Mouse (Mus musculus) E14TG2a.4 (cell line): ENCODE measurements around the gene Stpg3.

Source experiments
- H3K27me3 ChIP-seq: 2 replicates; pipeline ENCODE4 v1.6.1; 2014; ENCODE audit warnings: low read length, control low read depth; ENCODE audit not compliant: insufficient read depth
- H3K36me3 ChIP-seq: 2 replicates; pipeline ENCODE4 v1.6.1; 2014; ENCODE audit warnings: low read length, control low read depth; ENCODE audit not compliant: insufficient read depth
- H3K4me1 ChIP-seq: replicated peaks from 2 replicates; pipeline ENCODE4 v1.6.1; 2014; ENCODE audit warnings: low read depth, low read length, control low read depth
- H3K4me3 ChIP-seq: replicated peaks from 2 replicates; pipeline ENCODE4 v1.5.1; 2014; ENCODE audit warnings: mild to moderate bottlenecking, low read length
- H3K9me3 ChIP-seq: 2 replicates; pipeline ENCODE4 v1.6.1; 2014; ENCODE audit warnings: low read length, control low read depth
- CTCF ChIP-seq: conservative IDR thresholded peaks from 2 replicates; pipeline ENCODE4 v1.5.1; 2014; ENCODE audit warnings: low read length
- NANOG ChIP-seq: IDR thresholded peaks from 2 replicates; pipeline ENCODE4 v1.6.1; 2014; ENCODE audit warnings: borderline replicate concordance, low read length, mixed read lengths
- POU5F1 ChIP-seq: IDR thresholded peaks from 2 replicates; pipeline ENCODE4 v1.6.1; 2014; ENCODE audit warnings: low read length, borderline replicate concordance

Stpg3 gene

GRCm38 (mm10) chr2:25224492-25224765 lies 10.0 kb upstream of the Stpg3 start, which contains the start of gene Tubb4b:
Gene Tubb4b, minus strand, starts transcription at chr2:25224702.
- Histone ChIP-seq H3K9me3 (no peaks in the 10 kb centered on the region), H3K27me3 (no peaks in the 10 kb centered on the region), H3K4me1 (peaks cover 73% of the 10 kb centered on the region), H3K4me3 (peak within 1 kb of the TSS; percentile 99), H3K36me3 (peaks cover 33% of the 10 kb centered on the region)
- TF ChIP-seq NANOG (no peak), CTCF (no peak)

- H3K27me3 ChIP-seq = no peaks in the 10 kb centered on the region
- peaks cover 33% of the 10 kb centered on the region for H3K36me3 ChIP-seq
- H3K4me3 ChIP-seq = peak overlapping the region; percentile 99
- H3K9me3 ChIP-seq = no peaks in the 10 kb centered on the region
- TF ChIP-seq CTCF (no peak), POU5F1 (no peak), NANOG (no peak)
- peaks cover 67% of the 10 kb centered on the region for H3K4me1 ChIP-seq
Observed at GRCm38 (mm10) chr2:25223681-25224491, 9.4 kb upstream of the Stpg3 start.

GRCm38 (mm10) chr2:25221331-25221772 lies 6.9 kb upstream of the Stpg3 start:
- TF ChIP-seq NANOG (no peak), POU5F1 (no peak), CTCF (no peak)
- H3K4me1 ChIP-seq = peaks cover 43% of the 10 kb centered on the region
- H3K36me3 ChIP-seq = peaks cover 33% of the 10 kb centered on the region
- H3K4me3 ChIP-seq = peak overlapping the region; percentile 99
- peaks cover 6% of the 10 kb centered on the region for H3K27me3 ChIP-seq
- H3K9me3 ChIP-seq = no peaks in the 10 kb centered on the region

- peaks cover 28% of the 10 kb centered on the region for H3K36me3 ChIP-seq
- peaks cover 42% of the 10 kb centered on the region for H3K4me1 ChIP-seq
- H3K4me3 ChIP-seq = no peak within 1 kb of the TSS
- TF ChIP-seq NANOG (no peak), CTCF (no peak), POU5F1 (no peak)
- H3K27me3 ChIP-seq = peaks cover 6% of the 10 kb centered on the region
- no peaks in the 10 kb centered on the region for H3K9me3 ChIP-seq
Observed at GRCm38 (mm10) chr2:25218445-25218844, 4.0 kb upstream of the Stpg3 start, which contains the start of gene Fam166a. Gene Fam166a, plus strand, starts transcription at chr2:25218745.

- H3K36me3 ChIP-seq = peaks cover 20% of the 10 kb centered on the region
- peaks cover 47% of the 10 kb centered on the region for H3K4me1 ChIP-seq
- TF ChIP-seq NANOG (no peak), POU5F1 (no peak), CTCF (no peak)
- H3K4me3 ChIP-seq = no peak overlapping the region
- no peaks in the 10 kb centered on the region for H3K9me3 ChIP-seq
- H3K27me3 ChIP-seq = peaks cover 9% of the 10 kb centered on the region
Observed at GRCm38 (mm10) chr2:25217666-25218065, 3.2 kb upstream of the Stpg3 start.

GRCm38 (mm10) chr2:25213266-25213865 lies 1.1 kb downstream of the Stpg3 start:
- Histone ChIP-seq H3K36me3 (peaks cover 21% of the 10 kb centered on the region), H3K4me3 (peak overlapping the region; percentile 73), H3K27me3 (peaks cover 10% of the 10 kb centered on the region), H3K4me1 (peaks cover 40% of the 10 kb centered on the region), H3K9me3 (no peaks in the 10 kb centered on the region)
- TF ChIP-seq NANOG (no peak), POU5F1 (no peak), CTCF (no peak)

- H3K4me3 ChIP-seq = peak within 1 kb of the TSS; percentile 97
- H3K27me3 ChIP-seq = peaks cover 8% of the 10 kb centered on the region; the same call in 1 of the 2 replicates
- H3K4me1 ChIP-seq = peaks cover 52% of the 10 kb centered on the region
- TF ChIP-seq CTCF = no peak
- peaks cover 43% of the 10 kb centered on the region for H3K36me3 ChIP-seq
- no peaks in the 10 kb centered on the region for H3K9me3 ChIP-seq
Observed at GRCm38 (mm10) chr2:25211121-25211670, 3.2 kb downstream of the Stpg3 start, which contains the start of gene Nelfb. Gene Nelfb, minus strand, starts transcription at chr2:25211489.

- TF ChIP-seq POU5F1 (no peak), CTCF (no peak), NANOG (no peak)
- H3K36me3 ChIP-seq = peaks cover 48% of the 10 kb centered on the region
- peaks cover 8% of the 10 kb centered on the region; the same call in 1 of the 2 replicates for H3K27me3 ChIP-seq
- H3K4me1 ChIP-seq = peaks cover 53% of the 10 kb centered on the region
- no peaks in the 10 kb centered on the region for H3K9me3 ChIP-seq
- peak overlapping the region; percentile 97 for H3K4me3 ChIP-seq
Observed at GRCm38 (mm10) chr2:25210686-25211085, 3.8 kb downstream of the Stpg3 start.

GRCm38 (mm10) chr2:25207593-25207992 lies 6.8 kb downstream of the Stpg3 start:
- H3K9me3 ChIP-seq = no peaks in the 10 kb centered on the region
- no peak overlapping the region for H3K4me3 ChIP-seq
- H3K27me3 ChIP-seq = 0 out of 2 replicates have a peak, but pooled peaks cover 5% of the 10 kb centered on the region
- TF ChIP-seq NANOG (no peak), POU5F1 (no peak), CTCF (no peak)
- peaks cover 79% of the 10 kb centered on the region for H3K36me3 ChIP-seq
- H3K4me1 ChIP-seq = peaks cover 33% of the 10 kb centered on the region
